Mouse (Mus musculus) heart, embryonic 16.5 days (tissue): ENCODE measurements at regions not wholly inside any gene's neighbourhood (a gene's known extent, or its start where the extent isn't known, plus 50 kb on each side); places are given as distances from the start of the nearest gene placed in this dataset.

Experiments
- ATAC-seq: fragments of 200-750 bp; cut with Nextera tagmentation; replicated peaks from 2 replicates; pipeline ENCODE4 v1.8.0; 2017; ENCODE audit warnings: moderate number of reproducible peaks; ENCODE audit not compliant: insufficient read depth, low FRiP score; ENCODE audit errors: extremely low read depth
- H3K27ac ChIP-seq: fragments of 300-500 bp; sonication (generic); 2 replicates; pipeline ENCODE4 v1.5.1; 2014; ENCODE audit warnings: mild to moderate bottlenecking, low read length, control low read depth, moderate library complexity
- H3K27me3 ChIP-seq: fragments of 300-500 bp; sonication (generic); 2 replicates; pipeline ENCODE4 v1.6.1; 2014; ENCODE audit warnings: low read length, mixed read lengths; ENCODE audit not compliant: control insufficient read depth, insufficient read depth
- H3K36me3 ChIP-seq: fragments of 300-500 bp; sonication (generic); 2 replicates; pipeline ENCODE4 v1.6.1; 2014; ENCODE audit not compliant: control insufficient read depth, insufficient read depth
- H3K4me1 ChIP-seq: fragments of 300-500 bp; sonication (generic); 2 replicates; pipeline ENCODE4 v1.6.1; 2014; ENCODE audit warnings: low read length, mixed read lengths; ENCODE audit not compliant: control insufficient read depth, insufficient read depth
- H3K4me2 ChIP-seq: fragments of 300-500 bp; sonication (generic); 2 replicates; pipeline ENCODE4 v1.6.1; 2014; ENCODE audit warnings: low read depth, mild to moderate bottlenecking, control low read depth, low read length
- H3K4me3 ChIP-seq: fragments of 300-500 bp; sonication (generic); 2 replicates; pipeline ENCODE4 v1.5.1; 2014; ENCODE audit warnings: mild to moderate bottlenecking, control low read depth, low read length
- H3K9ac ChIP-seq: fragments of 300-500 bp; sonication (generic); 2 replicates; pipeline ENCODE4 v1.6.1; 2014; ENCODE audit warnings: low read length, control low read depth
- H3K9me3 ChIP-seq: fragments of 300-500 bp; sonication (generic); replicated peaks from 2 replicates; pipeline ENCODE4 v1.6.1; 2016; ENCODE audit warnings: low read length; ENCODE audit not compliant: control insufficient read depth
- WGBS: fragments of 180-500 bp; shearing (Covaris S2); extraction: QIAGEN DNeasy Blood & Tissue Kit; methylation state at CpG from one replicate; pipeline ENCODE4 v1.1.7; 2014; 5-methylcytosine and 5-hydroxymethylcytosine counted together

GRCm38 (mm10) chr16:8117543-8118167 lies 307.3 kb downstream of the Tmem114 start:
- Histone ChIP-seq H3K27ac (no peak overlapping the region), H3K4me2 (no peak overlapping the region), H3K9me3 (no peaks in the 10 kb centered on the region), H3K4me1 (no peaks in the 10 kb centered on the region), H3K9ac (no peak overlapping the region), H3K36me3 (no peaks in the 10 kb centered on the region), H3K27me3 (no peaks in the 10 kb centered on the region), H3K4me3 (no peak overlapping the region)
- 67% methylated on average over 11 of the region's 11 CpGs for WGBS
- ATAC-seq, result no peak

- Histone ChIP-seq H3K4me1 (no peaks in the 10 kb centered on the region), H3K4me3 (no peak overlapping the region), H3K27ac (no peak overlapping the region), H3K36me3 (no peaks in the 10 kb centered on the region), H3K9me3 (no peaks in the 10 kb centered on the region), H3K27me3 (no peaks in the 10 kb centered on the region), H3K9ac (no peak overlapping the region), H3K4me2 (no peak overlapping the region)
- 53% methylated on average over 9 of the region's 9 CpGs for WGBS
- no peak for ATAC-seq
Observed at GRCm38 (mm10) chr16:8111329-8112116, 313.4 kb downstream of the Tmem114 start.

DNA sequence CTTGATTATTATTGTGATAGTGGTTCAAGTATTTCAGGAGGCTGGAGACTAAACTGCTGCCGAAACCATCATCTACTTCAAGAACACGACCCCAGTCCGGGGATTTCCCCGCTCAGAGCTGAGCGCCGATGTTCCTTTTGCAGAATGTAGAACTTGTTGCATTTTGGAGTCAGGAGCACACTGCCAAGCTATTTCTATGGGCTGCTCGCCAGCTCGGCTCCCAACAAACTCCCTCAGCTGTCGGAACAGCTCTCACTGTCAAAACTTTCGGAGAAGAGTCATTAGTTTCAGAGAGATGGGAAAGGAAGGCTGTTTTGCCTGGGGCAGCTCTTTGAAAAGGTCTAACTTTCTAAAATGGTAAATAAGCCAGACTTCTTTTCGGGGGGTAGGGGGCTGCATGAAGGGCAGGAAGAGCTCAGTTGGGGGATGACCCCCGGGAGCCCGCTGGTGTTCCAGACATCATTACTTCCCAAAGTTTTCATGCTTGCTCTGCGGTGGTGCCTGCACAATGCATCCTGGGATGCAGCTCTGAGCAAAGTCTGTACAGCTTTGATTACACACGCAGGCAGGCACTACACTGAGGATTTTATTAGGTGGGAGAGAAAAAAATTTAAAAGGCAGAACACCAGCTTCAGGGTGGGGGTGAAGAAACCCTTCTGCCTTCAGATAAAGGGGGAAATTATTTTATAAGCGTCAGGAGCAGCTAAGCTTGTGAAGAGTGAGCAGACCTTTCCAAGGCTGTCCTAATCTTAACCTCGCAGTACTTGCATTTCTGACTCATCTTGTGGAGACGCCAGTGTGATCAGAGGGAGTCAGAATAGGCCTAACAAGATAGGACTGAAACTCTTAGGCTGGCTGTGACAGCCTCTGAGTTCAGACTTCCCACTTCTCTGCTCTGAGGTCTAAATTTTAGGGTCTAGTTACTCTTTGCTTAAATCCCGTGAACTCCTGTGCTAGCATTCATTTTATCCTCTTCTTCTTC lies 316.5 kb downstream of the Tmem114 start:
- Histone ChIP-seq H3K4me2 (no peak overlapping the region), H3K27ac (no peak overlapping the region), H3K4me3 (no peak overlapping the region), H3K27me3 (no peaks in the 10 kb centered on the region), H3K4me1 (no peaks in the 10 kb centered on the region), H3K9me3 (no peaks in the 10 kb centered on the region), H3K9ac (no peak overlapping the region), H3K36me3 (no peaks in the 10 kb centered on the region)
- WGBS, result 65% methylated on average over 19 of the region's 19 CpGs
- no peak for ATAC-seq

- H3K4me1 ChIP-seq, result no peaks in the 10 kb centered on the region
- H3K9me3 ChIP-seq, result no peaks in the 10 kb centered on the region
- H3K27ac ChIP-seq, result no peak overlapping the region
- no peak overlapping the region for H3K9ac ChIP-seq
- H3K27me3 ChIP-seq, result no peaks in the 10 kb centered on the region
- WGBS, result 83% methylated on average over 2 of the region's 2 CpGs
- H3K4me3 ChIP-seq, result no peak overlapping the region
- H3K36me3 ChIP-seq, result no peaks in the 10 kb centered on the region
- no peak overlapping the region for H3K4me2 ChIP-seq
- no peak for ATAC-seq
Observed at GRCm38 (mm10) chr16:8079024-8079423, 345.9 kb downstream of the Tmem114 start.

DNA sequence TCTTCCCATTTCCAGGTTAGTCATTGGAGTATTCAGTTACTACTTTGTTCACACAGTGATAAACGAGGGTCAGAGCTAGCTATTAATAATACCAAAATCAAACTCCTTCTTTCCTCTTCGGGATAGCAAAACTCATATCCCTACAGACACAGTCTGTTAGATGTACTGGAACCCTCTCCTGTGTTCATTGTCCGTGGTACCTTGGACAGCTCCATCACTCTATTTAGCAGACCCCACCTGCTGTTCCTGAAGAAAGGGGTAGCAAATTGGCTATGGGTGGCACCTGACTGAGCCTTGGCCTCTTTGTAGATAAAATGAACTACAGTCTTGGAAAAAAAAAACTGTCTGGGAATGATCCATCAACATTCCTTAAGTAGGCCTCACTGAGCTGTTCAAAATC lies 346.5 kb downstream of the Tmem114 start:
- Histone ChIP-seq H3K27me3 (no peaks in the 10 kb centered on the region), H3K36me3 (no peaks in the 10 kb centered on the region), H3K27ac (no peak overlapping the region), H3K9ac (no peak overlapping the region), H3K4me3 (no peak overlapping the region), H3K4me1 (no peaks in the 10 kb centered on the region), H3K9me3 (no peaks in the 10 kb centered on the region), H3K4me2 (no peak overlapping the region)
- 54% methylated on average over 3 of the region's 3 CpGs for WGBS
- no peak for ATAC-seq

DNA sequence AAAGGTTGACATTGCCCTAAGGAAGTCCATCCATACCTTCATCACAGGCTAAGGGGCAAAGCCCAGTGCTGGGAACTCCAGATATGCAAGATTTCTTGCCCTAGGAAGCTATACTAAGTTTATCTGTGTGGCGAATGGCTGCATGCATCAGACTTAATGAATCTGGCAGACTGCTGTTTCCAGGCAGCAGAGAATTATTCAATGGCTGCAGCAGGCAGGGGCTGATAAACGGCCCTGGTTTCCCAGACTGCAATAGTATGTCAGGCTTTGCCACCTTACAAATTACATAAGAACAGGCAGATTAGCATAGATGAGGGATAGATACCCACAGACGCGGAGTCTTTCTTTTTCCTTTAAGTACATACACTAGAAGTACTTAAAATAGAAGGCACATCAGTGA lies 350.2 kb downstream of the Tmem114 start:
- 60% methylated on average over 4 of the region's 4 CpGs for WGBS

DNA sequence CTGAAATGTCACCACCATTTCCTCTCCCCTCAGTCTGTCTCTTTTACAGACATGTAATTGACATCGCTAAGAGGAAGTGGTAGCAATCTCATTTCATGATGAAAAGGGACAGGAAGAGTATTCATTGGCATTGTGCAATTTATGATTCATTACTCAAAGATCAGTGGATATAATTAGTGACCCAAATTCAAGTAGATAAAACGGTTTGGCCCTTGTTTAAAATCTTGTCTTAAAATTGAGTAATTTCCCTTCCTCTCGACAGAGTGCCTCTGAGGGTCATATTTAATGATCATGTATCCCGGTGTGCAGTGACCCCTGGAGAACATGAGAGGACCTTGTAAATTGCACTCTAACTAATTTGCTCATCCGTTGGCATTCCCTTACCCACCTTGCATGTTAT lies 371.0 kb downstream of the Tmem114 start:
- no peaks in the 10 kb centered on the region for H3K9me3 ChIP-seq
- no peak overlapping the region for H3K4me3 ChIP-seq
- H3K27me3 ChIP-seq, result no peaks in the 10 kb centered on the region
- no peaks in the 10 kb centered on the region for H3K36me3 ChIP-seq
- 54% methylated on average over 5 of the region's 5 CpGs for WGBS
- ATAC-seq, result no peak
- no peak overlapping the region for H3K4me2 ChIP-seq
- no peak overlapping the region for H3K9ac ChIP-seq
- no peak overlapping the region for H3K27ac ChIP-seq
- H3K4me1 ChIP-seq, result no peaks in the 10 kb centered on the region

More for the DNA sequence above, 350.2 kb downstream of the Tmem114 start:
- Histone ChIP-seq H3K36me3 (no peaks in the 10 kb centered on the region), H3K27me3 (no peaks in the 10 kb centered on the region), H3K9ac (no peak overlapping the region), H3K27ac (no peak overlapping the region), H3K4me1 (no peaks in the 10 kb centered on the region), H3K9me3 (no peaks in the 10 kb centered on the region), H3K4me2 (no peak overlapping the region), H3K4me3 (no peak overlapping the region)
- no peak for ATAC-seq

DNA sequence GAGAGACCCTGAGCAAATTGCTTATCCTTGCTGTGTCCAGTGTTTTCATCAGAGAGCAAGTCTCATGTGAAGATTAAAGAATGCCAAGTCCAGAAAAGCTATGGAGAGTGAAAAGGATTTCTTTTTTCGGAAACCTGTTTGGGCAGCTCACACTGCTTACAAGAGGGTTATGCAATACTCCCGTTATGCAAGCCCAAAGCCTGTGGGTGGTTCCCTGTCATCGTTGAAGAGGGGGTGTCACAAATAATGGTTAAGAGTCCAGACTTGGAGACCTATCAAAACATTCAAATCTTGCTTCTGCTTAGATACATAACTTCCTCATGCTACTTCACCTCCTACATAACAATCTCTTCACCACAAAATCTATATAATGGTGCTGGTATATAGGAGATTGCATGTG lies 416.0 kb downstream of the Tmem114 start:
- Histone ChIP-seq H3K9ac (no peak overlapping the region), H3K36me3 (no peaks in the 10 kb centered on the region), H3K4me3 (no peak overlapping the region), H3K27me3 (no peaks in the 10 kb centered on the region), H3K9me3 (no peaks in the 10 kb centered on the region), H3K27ac (no peak overlapping the region), H3K4me2 (no peak overlapping the region), H3K4me1 (no peaks in the 10 kb centered on the region)
- no peak for ATAC-seq
- 51% methylated on average over 3 of the region's 3 CpGs for WGBS

DNA sequence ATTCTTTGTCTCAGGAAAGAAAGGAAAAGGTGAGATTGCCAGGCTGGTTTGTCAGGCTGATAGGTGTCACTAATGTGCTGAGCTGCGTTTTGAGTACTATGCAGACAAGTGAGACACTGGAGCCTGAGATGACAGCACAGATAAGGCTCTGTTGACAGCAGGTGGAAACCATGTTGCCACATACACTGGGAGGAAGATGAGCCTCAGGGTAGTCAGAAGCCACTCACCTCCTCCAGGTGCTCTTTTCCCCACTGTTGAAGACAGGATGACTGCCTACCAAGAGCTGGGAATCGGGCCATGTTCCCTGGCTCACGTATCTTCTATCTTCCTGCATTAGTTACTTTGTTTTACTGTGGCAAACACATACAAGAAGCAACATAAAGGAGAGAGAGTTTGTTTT lies 418.3 kb downstream of the Tmem114 start:
- Histone ChIP-seq H3K36me3 (no peaks in the 10 kb centered on the region), H3K4me1 (no peaks in the 10 kb centered on the region), H3K27me3 (no peaks in the 10 kb centered on the region), H3K4me3 (no peak overlapping the region), H3K9me3 (no peaks in the 10 kb centered on the region), H3K9ac (no peak overlapping the region), H3K4me2 (no peak overlapping the region), H3K27ac (no peak overlapping the region)
- 66% methylated on average over 3 of the region's 3 CpGs for WGBS
- no peak for ATAC-seq
